Mouse (Mus musculus) heart, adult 2 months (tissue): ENCODE measurements around the gene Erf.

ENCODE experiments used
- CTCF ChIP-seq: fragments of 200-600 bp; IDR thresholded peaks from 2 replicates; pipeline ENCODE4 v1.8.1; 2022; ENCODE audit warnings: antibody characterized with exemption, mild to moderate bottlenecking, moderate library complexity
- EP300 ChIP-seq: fragments of 200-500 bp; IDR thresholded peaks from 2 replicates; pipeline ENCODE4 v1.6.1; 2011; ENCODE audit warnings: low read depth, low read length, control low read depth; ENCODE audit not compliant: insufficient read depth
- POLR2A ChIP-seq: fragments of 200-500 bp; IDR thresholded peaks from 2 replicates; pipeline ENCODE4 v1.6.1; 2011; ENCODE audit warnings: mild to moderate bottlenecking, low read depth, low read length, control low read depth; ENCODE audit not compliant: insufficient read depth

GRCm38 (mm10) chr7:25235526-25235925, 15.0 kb downstream of the Erf start:
- TF ChIP-seq CTCF (no peak), POLR2A (no peak), EP300 (no peak)
